Mouse (Mus musculus) kidney, adult 2 months (tissue): Measurements from ENCODE around the gene Pacs1.

Experiments used
- CTCF ChIP-seq: fragments of 200-500 bp; conservative IDR thresholded peaks from 2 replicates; pipeline ENCODE4 v1.5.1; 2011; ENCODE audit warnings: low read depth, mild to moderate bottlenecking, control low read depth, low read length, moderate library complexity, mixed read lengths; ENCODE audit not compliant: insufficient read depth, insufficient read length
- POLR2A ChIP-seq: fragments of 200-500 bp; IDR thresholded peaks from one replicate; pipeline ENCODE4 v1.6.1; 2011; ENCODE audit warnings: low read depth, low read length, control low read depth

DNA sequence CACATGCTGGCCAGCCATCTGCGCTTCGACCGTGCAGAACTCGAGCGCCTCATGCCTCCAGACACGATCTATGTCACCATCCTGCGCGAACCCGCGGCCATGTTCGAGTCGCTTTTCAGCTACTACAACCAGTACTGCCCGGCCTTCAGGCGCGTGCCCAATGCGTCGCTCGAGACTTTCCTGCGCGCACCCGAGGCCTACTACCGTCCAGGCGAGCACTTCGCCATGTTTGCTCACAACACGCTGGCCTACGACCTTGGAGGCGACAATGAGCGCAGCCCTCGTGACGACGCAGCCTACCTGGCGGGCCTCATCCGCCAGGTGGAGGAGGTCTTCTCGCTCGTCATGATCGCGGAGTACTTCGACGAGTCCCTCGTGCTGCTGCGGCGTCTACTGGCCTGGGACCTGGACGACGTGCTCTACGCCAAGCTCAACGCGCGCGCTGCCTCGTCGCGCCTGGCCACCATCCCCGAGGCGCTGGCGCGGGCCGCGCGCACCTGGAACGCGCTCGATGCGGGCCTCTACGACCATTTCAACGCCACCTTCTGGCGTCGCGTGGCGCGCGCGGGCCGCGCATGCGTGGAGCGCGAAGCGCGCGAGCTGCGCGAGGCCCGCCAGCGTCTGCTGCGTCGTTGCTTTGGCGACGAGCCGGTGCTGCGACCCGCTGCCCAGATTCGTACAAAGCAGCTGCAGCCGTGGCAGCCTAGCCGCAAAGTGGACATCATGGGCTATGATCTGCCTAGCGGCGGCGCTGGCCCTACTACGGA is 34.2 kb upstream of the Pacs1 start:
- TF ChIP-seq CTCF (no peak), POLR2A (no peak)
